Comparison of ENCODE assay signal across 27 mouse cellular contexts in the genomic region with DNA sequence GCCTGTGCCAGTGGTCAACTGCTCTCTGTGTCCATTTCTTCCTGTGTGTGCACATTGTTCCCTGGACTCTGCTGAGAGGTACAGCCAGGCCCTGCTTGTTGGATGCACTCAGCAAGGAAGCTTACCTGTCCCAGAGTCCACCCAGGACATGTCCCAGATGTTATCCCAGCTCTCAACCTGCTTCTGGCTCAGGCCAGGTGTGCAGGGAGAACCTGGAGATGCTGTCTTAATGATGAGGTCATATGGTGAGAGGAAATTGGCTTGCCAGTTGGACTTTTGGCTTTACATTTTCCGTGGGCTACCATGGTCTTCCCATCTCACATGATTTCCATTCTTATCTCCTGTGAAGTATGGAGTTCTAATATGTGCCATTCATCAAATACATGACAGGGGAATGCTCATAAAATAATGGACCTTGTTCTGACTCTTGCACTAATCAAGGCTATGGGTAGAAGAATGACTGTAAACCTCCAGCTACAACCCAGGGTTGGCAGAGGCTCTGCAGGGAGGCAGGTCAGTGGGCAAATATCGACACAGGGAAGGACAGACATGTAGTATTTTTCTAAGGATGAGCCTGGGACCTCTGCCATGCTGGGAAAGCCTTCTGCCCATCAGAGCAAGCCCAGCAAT.
"Had no signal": no experiment of that assay in that cellular context is flagged by ENCODE, and none has a peak within 500 bp of the region (broad histone marks: within the 10 kb centered on the region; RNA-seq: fewer than 3 reads in every experiment).

No protein-coding gene starts in this region.

- H3K9ac ChIP-seq: embryonic facial prominence, embryonic 12.5 days; embryonic facial prominence, embryonic 13.5 days; embryonic facial prominence, embryonic 15.5 days; forebrain, embryonic 12.5 days; forebrain, embryonic 13.5 days; forebrain, embryonic 15.5 days; forebrain, postnatal 0 days had no signal

- H3K4me1 ChIP-seq: embryonic facial prominence, embryonic 10.5 days; embryonic facial prominence, embryonic 12.5 days; embryonic facial prominence, embryonic 13.5 days; embryonic facial prominence, embryonic 15.5 days; forebrain, embryonic 10.5 days; forebrain, embryonic 12.5 days; forebrain, embryonic 13.5 days; forebrain, embryonic 15.5 days had no signal

- H3K4me2 ChIP-seq: embryonic facial prominence, embryonic 12.5 days; embryonic facial prominence, embryonic 13.5 days; embryonic facial prominence, embryonic 15.5 days; forebrain, embryonic 12.5 days; forebrain, embryonic 13.5 days; forebrain, embryonic 15.5 days had no signal

- DNase-seq: cerebellum, adult 2 months; cerebellum, adult 8-10 months; cerebellum, adult 9-10 months; cerebellum, adult 9-11 months; cerebellum, postnatal 10 days; cerebellum, postnatal 14 days; cerebellum, postnatal 25 days; cerebellum, postnatal 36 days; embryo, embryonic 11 days; forebrain, postnatal 0 days; gastrocnemius, adult 2 months; gastrocnemius, postnatal 10 days; gastrocnemius, postnatal 14 days; gastrocnemius, postnatal 25 days; gastrocnemius, postnatal 36 days; heart, adult 2 months had no signal

- H3K4me3 ChIP-seq: embryonic facial prominence, embryonic 10.5 days; embryonic facial prominence, embryonic 12.5 days; embryonic facial prominence, embryonic 13.5 days; embryonic facial prominence, embryonic 15.5 days; erythroblast, embryonic 14.5 days; forebrain, embryonic 10.5 days; forebrain, embryonic 12.5 days; forebrain, embryonic 13.5 days; forebrain, embryonic 15.5 days; gastrocnemius, adult 2 months; heart, adult 2 months had no signal

- H3K9me3 ChIP-seq: embryonic facial prominence, embryonic 10.5 days; embryonic facial prominence, embryonic 12.5 days; embryonic facial prominence, embryonic 13.5 days; embryonic facial prominence, embryonic 15.5 days; forebrain, embryonic 10.5 days; forebrain, embryonic 12.5 days; forebrain, embryonic 13.5 days; forebrain, embryonic 15.5 days had no signal

- ATAC-seq: forebrain, embryonic 13.5 days; forebrain, embryonic 14.5 days; forebrain, embryonic 15.5 days; forebrain, embryonic 16.5 days; forebrain, postnatal 0 days had no signal

- H3K27ac ChIP-seq: embryonic facial prominence, embryonic 10.5 days; embryonic facial prominence, embryonic 12.5 days; embryonic facial prominence, embryonic 13.5 days; embryonic facial prominence, embryonic 15.5 days; forebrain, embryonic 10.5 days; forebrain, embryonic 12.5 days; forebrain, embryonic 13.5 days; forebrain, embryonic 15.5 days; gastrocnemius, adult 2 months; heart, adult 2 months had no signal

- H3K27me3 ChIP-seq: embryonic facial prominence, embryonic 12.5 days; embryonic facial prominence, embryonic 13.5 days; embryonic facial prominence, embryonic 15.5 days; forebrain, embryonic 12.5 days; forebrain, embryonic 13.5 days; forebrain, embryonic 15.5 days had no signal

- H3K36me3 ChIP-seq: embryonic facial prominence, embryonic 10.5 days; embryonic facial prominence, embryonic 12.5 days; embryonic facial prominence, embryonic 13.5 days; embryonic facial prominence, embryonic 15.5 days; forebrain, embryonic 10.5 days; forebrain, embryonic 12.5 days; forebrain, embryonic 15.5 days had no signal
